Mouse (Mus musculus) megakaryocyte progenitor cell, adult 5-6 weeks (primary cell): ENCODE results near the gene Zbtb38. TPM values are rescaled to one million over a fixed set of nuclear protein-coding genes. Genes with fewer than 3 reads are reported as not detected.
"Not testable (repeated sequence)": the region's sequence is repeated elsewhere in the genome, so short reads cannot be mapped to it uniquely, and the experiment has no call there.

ENCODE experiments used
- ATAC-seq: replicated peaks from 2 replicates; pipeline ENCODE4 v1.8.0; 2016; ENCODE audit warnings: mild to moderate bottlenecking, moderate TSS enrichment, inconsistent platforms; ENCODE audit not compliant: poor library complexity
- total RNA-seq, 2 experiments: library from RNA; stranded (forward) in 1 of 2; stranded (reverse) in 1 of 2; fragments of 157-497, 149-512 nt in 1 of 2; fragments of 200-1000 nt in 1 of 2; gene quantifications; 2 replicates each; pipeline versions ENCODE4 v1.2.3 to v1.2.4; 2015 to 2017

Gene Zbtb38
- total RNA-seq, 2 experiments from 2014 or later: 24.2 to 27.8 TPM

- no peak for ATAC-seq
Observed at GRCm38 (mm10) chr9:96687591-96688186, 64.9 kb downstream of the Zbtb38 start.

GRCm38 (mm10) chr9:96685600-96686084, 67.0 kb downstream of the Zbtb38 start:
- ATAC-seq: no peak

GRCm38 (mm10) chr9:96684866-96685599, 67.6 kb downstream of the Zbtb38 start:
- no peak for ATAC-seq

GRCm38 (mm10) chr9:96684165-96684792, 68.4 kb downstream of the Zbtb38 start:
- ATAC-seq: no peak

GRCm38 (mm10) chr9:96678611-96679010, 74.0 kb downstream of the Zbtb38 start:
- ATAC-seq: no peak

- not testable (repeated sequence) for ATAC-seq
Observed at GRCm38 (mm10) chr9:96677711-96678110, 74.9 kb downstream of the Zbtb38 start.

GRCm38 (mm10) chr9:96676671-96677070, 76.0 kb downstream of the Zbtb38 start:
- ATAC-seq: no peak

GRCm38 (mm10) chr9:96675763-96676640, 76.6 kb downstream of the Zbtb38 start:
- ATAC-seq: no peak

- ATAC-seq: peak; percentile 100
Observed at GRCm38 (mm10) chr9:96675071-96675762, 77.4 kb downstream of the Zbtb38 start.

GRCm38 (mm10) chr9:96674301-96674700, 78.3 kb downstream of the Zbtb38 start:
- ATAC-seq: no peak

- ATAC-seq: no peak
Observed at GRCm38 (mm10) chr9:96672466-96672865, 80.2 kb downstream of the Zbtb38 start.

GRCm38 (mm10) chr9:96671249-96671648, 81.4 kb downstream of the Zbtb38 start:
- no peak for ATAC-seq

GRCm38 (mm10) chr9:96669877-96670276, 82.8 kb downstream of the Zbtb38 start:
- peak; percentile 99 for ATAC-seq

GRCm38 (mm10) chr9:96668628-96669027, 84.0 kb downstream of the Zbtb38 start:
- peak; percentile 80 for ATAC-seq

GRCm38 (mm10) chr9:96660510-96661244, 92.0 kb downstream of the Zbtb38 start:
- ATAC-seq: no peak

GRCm38 (mm10) chr9:96659801-96660200, 92.8 kb downstream of the Zbtb38 start:
- ATAC-seq: no peak

GRCm38 (mm10) chr9:96653538-96653937, 99.1 kb downstream of the Zbtb38 start:
- no peak for ATAC-seq

GRCm38 (mm10) chr9:96652763-96653162, 99.9 kb downstream of the Zbtb38 start:
- peak; percentile 45 for ATAC-seq

- peak; percentile 78 for ATAC-seq
Observed at GRCm38 (mm10) chr9:96650807-96651206, 101.8 kb downstream of the Zbtb38 start.

- ATAC-seq: peak; percentile 64
Observed at GRCm38 (mm10) chr9:96649924-96650323, 102.7 kb downstream of the Zbtb38 start.
